Mouse (Mus musculus): ENCODE measurements around the gene Slc9a3. TPM values are rescaled to one million over a fixed set of nuclear protein-coding genes. Genes with fewer than 3 reads are reported as not detected.
A peak's percentile ranks its signal among the peaks of the same experiment; 100 is the strongest.

Slc9a3 gene
- total and polyA plus RNA-seq, 3 experiments = not detected

GRCm38 (mm10) chr13:74143282-74143681, 22.0 kb downstream of the Slc9a3 start:
- H3K27ac ChIP-seq (ENCODE audit: insufficient read depth, low read depth) = no peak overlapping the region
- no peak for TF ChIP-seq MYC (IDR thresholded peaks at IDR 0.05; ENCODE audit: low read depth, low read length)
- TF ChIP-seq ELF1 (IDR thresholded peaks at IDR 0.05; ENCODE audit: low read depth, low read length) = no peak
- TF ChIP-seq MEF2A (IDR thresholded peaks at IDR 0.05; ENCODE audit: borderline replicate concordance, low read depth, low read length) = no peak
- no peak for TF ChIP-seq ZMIZ1 (IDR thresholded peaks at IDR 0.05; ENCODE audit: low read depth, low read length)
- no peak for TF ChIP-seq POLR2A (IDR thresholded peaks at IDR 0.05; ENCODE audit: low read depth, low read length)
- no peak for TF ChIP-seq MAX (IDR thresholded peaks at IDR 0.05; ENCODE audit: low read length)
- no peak for TF ChIP-seq MAZ (IDR thresholded peaks at IDR 0.05; ENCODE audit: low read depth, low read length)
- TF ChIP-seq UBTF (IDR thresholded peaks at IDR 0.05; ENCODE audit: low read depth, low read length) = no peak
- TF ChIP-seq MAFK (IDR thresholded peaks at IDR 0.05; ENCODE audit: insufficient replicate concordance, low read length) = no peak
- no peak for TF ChIP-seq RAD21 (IDR thresholded peaks at IDR 0.05; ENCODE audit: low read depth, low read length)
- no peak for TF ChIP-seq IRF4 (IDR thresholded peaks at IDR 0.05; ENCODE audit: low read depth, low read length)
- TF ChIP-seq ZKSCAN1 (IDR thresholded peaks at IDR 0.05; ENCODE audit: borderline replicate concordance, low read depth, low read length) = no peak
- TF ChIP-seq TBP (conservative IDR thresholded peaks at IDR 0.05; ENCODE audit: low read depth, low read length) = no peak
- no peak for TF ChIP-seq CHD2 (IDR thresholded peaks at IDR 0.05; ENCODE audit: low read length)
- no peak for TF ChIP-seq ZNF384 (IDR thresholded peaks at IDR 0.05; ENCODE audit: low read depth, low read length)
- no peak for TF ChIP-seq JUN (IDR thresholded peaks at IDR 0.05; ENCODE audit: insufficient read depth, low read depth, low read length)
- no peak for TF ChIP-seq USF1 (IDR thresholded peaks at IDR 0.05; ENCODE audit: low read depth, low read length)
- H3K9ac ChIP-seq (ENCODE audit: insufficient read depth, low read depth) = no peak overlapping the region
- dilution Hi-C loops (cut with MboI; ENCODE audit: extremely low pct_ligation_motif_present, extremely low pct_unique_long_range_greater_than_20kb, low sequenced_read_pairs) (no loop called here), in situ Hi-C loops (cut with MboI; ENCODE audit: low pct_ligation_motif_present, low pct_unique_long_range_greater_than_20kb, low sequenced_read_pairs) (no loop called here)
- H3K4me2 ChIP-seq (ENCODE audit: insufficient read depth, low read depth, poor library complexity, severe bottlenecking) = no peak overlapping the region
- no peaks in the 10 kb centered on the region for H3K9me3 ChIP-seq (replicated peaks; ENCODE audit: low read length)
- H3K79me2 ChIP-seq (replicated peaks; ENCODE audit: control insufficient read depth, extremely low read depth, insufficient read depth, poor library complexity, severe bottlenecking) = no peaks in the 10 kb centered on the region
- no peaks in the 10 kb centered on the region for H3K36me3 ChIP-seq (replicated peaks in 1 of 2; ENCODE audit: control insufficient read depth in 1 of 2, insufficient read depth in 1 of 2, low read length in 1 of 2)
- DNase-seq (ENCODE audit: extremely low read depth) = no peak
- H3K4me1 ChIP-seq (ENCODE audit: control insufficient read depth in 1 of 2, insufficient read depth in 2 of 2) = peaks cover 0 to 15% of the 10 kb centered on the region in 2 experiments; a peak in 2 of 4 replicates
- no peaks in the 10 kb centered on the region for H3K27me3 ChIP-seq (replicated peaks)
- H3K4me3 ChIP-seq (replicated peaks in 1 of 3; ENCODE audit: low read depth in 2 of 3, low read length in 2 of 3, poor library complexity in 1 of 3) = no peak overlapping the region

GRCm38 (mm10) chr13:74144120-74144884, 23.0 kb downstream of the Slc9a3 start:
- TF ChIP-seq MYC (IDR thresholded peaks at IDR 0.05; ENCODE audit: low read depth, low read length) (no peak), USF2 (conservative IDR thresholded peaks at IDR 0.05; ENCODE audit: low read depth, low read length) (no peak), BHLHE40 (IDR thresholded peaks at IDR 0.05; ENCODE audit: low read depth, low read length) (0 out of 2 replicates have a peak, but pooled peaks have one; percentile 8)
- dilution Hi-C loops (cut with MboI; ENCODE audit: extremely low pct_ligation_motif_present, extremely low pct_unique_long_range_greater_than_20kb, low sequenced_read_pairs) = no loop called here

More at GRCm38 (mm10) chr13:74144120-74144884, 23.0 kb downstream of the Slc9a3 start:
- no peak overlapping the region for H3K4me3 ChIP-seq (replicated peaks in 1 of 3; ENCODE audit: low read depth in 2 of 3, low read length in 2 of 3, poor library complexity in 1 of 3)
- no peak overlapping the region for H3K4me2 ChIP-seq (ENCODE audit: insufficient read depth, low read depth, poor library complexity, severe bottlenecking)
- H3K4me1 ChIP-seq (ENCODE audit: control insufficient read depth in 1 of 2, insufficient read depth in 2 of 2) = peaks cover 0 to 15% of the 10 kb centered on the region in 2 experiments; a peak in 2 of 4 replicates
- H3K27me3 ChIP-seq (replicated peaks) = no peaks in the 10 kb centered on the region
- no peaks in the 10 kb centered on the region for H3K36me3 ChIP-seq (replicated peaks in 1 of 2; ENCODE audit: control insufficient read depth in 1 of 2, insufficient read depth in 1 of 2, low read length in 1 of 2)
- no peak for DNase-seq (ENCODE audit: extremely low read depth)
- in situ Hi-C loops (cut with MboI; ENCODE audit: low pct_ligation_motif_present, low pct_unique_long_range_greater_than_20kb, low sequenced_read_pairs) = no loop called here
- no peak overlapping the region for H3K9ac ChIP-seq (ENCODE audit: insufficient read depth, low read depth)
- H3K9me3 ChIP-seq (replicated peaks; ENCODE audit: low read length) = no peaks in the 10 kb centered on the region
- no peak overlapping the region for H3K27ac ChIP-seq (ENCODE audit: insufficient read depth, low read depth)
- no peaks in the 10 kb centered on the region for H3K79me2 ChIP-seq (replicated peaks; ENCODE audit: control insufficient read depth, extremely low read depth, insufficient read depth, poor library complexity, severe bottlenecking)
